Mouse (Mus musculus) skeletal muscle tissue, postnatal 0 days (tissue): Measurements from ENCODE around the gene Irf9. TPM values are rescaled to one million over a fixed set of nuclear protein-coding genes. Genes with fewer than 3 reads are reported as not detected.

Experiments
- polyA plus RNA-seq: library from polyadenylated mRNA; unstranded; fragments of >200 nt; fragmentation: Nextera tagmentation; extraction: Ambion mirVana; gene quantifications from 2 replicates; pipeline ENCODE4 v1.2.1, GENCODE M21; 2015

Irf9 gene
- polyA plus RNA-seq = 11.4 and 12.2 TPM in 2 replicates

GRCm38 (mm10) chr14:55603271-55603632 lies at the start of gene Irf9:
Gene Irf9 (plus strand): TSS chr14:55603571.

DNA sequence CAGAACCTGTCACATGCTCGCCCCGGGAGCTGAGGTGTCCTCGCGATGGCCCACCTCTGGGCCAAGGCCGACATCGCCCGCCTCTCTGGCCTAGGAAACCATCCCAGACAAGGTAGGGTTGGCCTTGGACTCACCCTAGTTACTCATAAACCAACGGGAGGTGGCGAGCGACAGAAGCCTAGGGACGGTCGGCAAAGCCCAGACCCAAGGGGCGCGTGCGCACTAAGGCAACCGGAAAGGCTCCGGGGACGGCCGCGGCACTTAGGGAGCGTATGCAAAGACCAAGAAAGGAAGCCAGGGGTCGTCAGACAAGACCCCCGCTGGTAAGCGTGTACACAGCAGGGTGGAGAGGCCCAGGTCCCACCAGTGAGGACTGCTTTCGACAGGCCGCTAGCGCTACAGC lies 43.6 kb upstream of the Irf9 start, which contains the start of gene Dcaf11:
Gene Dcaf11 (plus strand): TSS at position 208 of the 403 bp plus-strand sequence.

GRCm38 (mm10) chr14:55560202-55561073 lies 42.9 kb upstream of the Irf9 start, which contains the start of gene A730061H03Rik:
Gene A730061H03Rik (minus strand): TSS chr14:55560406.

DNA sequence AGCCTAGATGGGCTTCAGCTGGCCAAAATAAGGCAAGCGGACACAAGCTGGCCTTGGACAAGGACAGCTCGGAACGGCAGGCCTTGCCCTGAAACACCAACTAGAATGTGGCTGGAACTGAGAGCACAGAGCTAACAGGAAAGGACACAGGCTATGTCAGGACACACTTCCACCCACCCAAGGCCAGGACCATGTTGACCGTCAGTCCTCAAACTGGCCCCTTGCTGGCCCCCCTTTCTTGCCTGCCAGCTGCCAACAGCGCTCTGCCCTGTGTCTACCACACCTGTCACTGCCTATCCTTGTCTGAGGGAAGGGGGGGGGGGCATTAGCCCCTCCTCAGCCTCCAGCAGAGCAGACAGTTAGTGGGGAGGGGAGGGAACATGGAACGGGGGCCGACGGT lies 28.1 kb upstream of the Irf9 start, which contains the start of gene Fitm1:
Gene Fitm1 (plus strand): TSS at position 316 of the 400 bp plus-strand sequence.

GRCm38 (mm10) chr14:55577871-55578667 lies 25.3 kb upstream of the Irf9 start, which contains the start of gene Psme1:
Gene Psme1 (plus strand): TSS chr14:55578123.

GRCm38 (mm10) chr14:55584702-55585565 lies 18.4 kb upstream of the Irf9 start, which contains the start of gene Emc9:
Gene Emc9 (minus strand): TSS chr14:55585302.

DNA sequence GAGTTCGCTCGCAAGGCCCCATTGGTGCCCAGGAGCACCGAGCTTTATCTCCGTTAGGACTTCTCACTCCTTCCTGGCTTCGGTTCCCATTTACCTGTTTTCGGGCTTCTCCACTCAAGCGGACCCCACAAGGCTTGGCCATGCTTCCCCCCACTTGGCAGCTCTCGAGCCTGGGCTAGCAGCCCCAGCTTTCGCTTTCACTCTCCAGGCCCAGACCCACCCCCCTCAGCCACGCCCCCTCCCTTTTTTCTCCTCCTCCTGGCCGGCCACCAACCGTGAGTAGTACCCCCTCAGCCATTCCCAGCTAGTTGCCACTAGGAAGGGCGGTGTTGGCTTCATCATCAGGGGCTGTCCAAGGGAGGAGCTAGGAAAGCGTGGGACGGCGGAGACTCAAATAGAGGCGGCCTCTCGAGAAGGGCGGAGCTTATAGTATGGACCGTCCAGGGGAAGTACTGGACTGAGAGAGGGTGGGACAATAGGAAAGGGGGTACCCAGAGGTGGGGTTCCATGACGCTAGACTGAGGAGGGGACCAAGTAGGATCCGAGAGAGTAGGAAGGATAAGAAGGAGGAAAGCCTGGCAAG lies 12.5 kb upstream of the Irf9 start, which contains the start of gene Psme2:
Gene Psme2 (minus strand): TSS at position 366 of the 583 bp plus-strand sequence.

GRCm38 (mm10) chr14:55591331-55591891 lies 12.0 kb upstream of the Irf9 start, which contains the start of gene Rnf31:
Gene Rnf31 (plus strand): TSS chr14:55591708.

GRCm38 (mm10) chr14:55617822-55618221 lies 14.5 kb downstream of the Irf9 start, which contains the start of gene Rec8:
Gene Rec8 (plus strand): TSS chr14:55618037.

DNA sequence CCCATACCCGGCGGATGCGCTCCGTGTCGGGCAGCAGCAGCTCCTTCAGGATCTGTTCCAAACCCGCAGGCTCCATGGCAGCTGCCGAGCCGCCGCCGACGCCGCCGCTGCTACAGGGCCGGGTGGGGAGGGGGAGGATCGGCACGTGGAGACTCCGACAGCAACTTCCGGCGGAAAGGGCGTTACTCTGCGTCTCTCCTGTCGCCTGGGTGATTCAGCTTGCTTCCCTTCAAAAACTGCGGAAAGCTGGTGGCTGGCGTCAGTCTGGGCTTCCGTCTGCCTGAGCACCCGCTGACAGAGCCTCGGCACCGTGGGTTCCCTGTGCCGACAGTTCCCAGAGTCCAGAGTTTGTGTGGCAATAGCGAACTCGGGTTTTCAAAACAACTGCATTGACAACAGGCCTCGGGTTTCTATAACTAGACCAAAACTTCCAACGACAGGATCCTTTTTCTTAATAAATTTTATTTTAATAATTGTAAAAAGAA lies 32.2 kb downstream of the Irf9 start, which contains the start of gene Ipo4:
Gene Ipo4 (minus strand): TSS at position 435 of the 485 bp plus-strand sequence.

GRCm38 (mm10) chr14:55637795-55638194 lies 34.4 kb downstream of the Irf9 start, which contains the start of gene Gm49378:
Gene Gm49378 (minus strand): TSS chr14:55637895.

DNA sequence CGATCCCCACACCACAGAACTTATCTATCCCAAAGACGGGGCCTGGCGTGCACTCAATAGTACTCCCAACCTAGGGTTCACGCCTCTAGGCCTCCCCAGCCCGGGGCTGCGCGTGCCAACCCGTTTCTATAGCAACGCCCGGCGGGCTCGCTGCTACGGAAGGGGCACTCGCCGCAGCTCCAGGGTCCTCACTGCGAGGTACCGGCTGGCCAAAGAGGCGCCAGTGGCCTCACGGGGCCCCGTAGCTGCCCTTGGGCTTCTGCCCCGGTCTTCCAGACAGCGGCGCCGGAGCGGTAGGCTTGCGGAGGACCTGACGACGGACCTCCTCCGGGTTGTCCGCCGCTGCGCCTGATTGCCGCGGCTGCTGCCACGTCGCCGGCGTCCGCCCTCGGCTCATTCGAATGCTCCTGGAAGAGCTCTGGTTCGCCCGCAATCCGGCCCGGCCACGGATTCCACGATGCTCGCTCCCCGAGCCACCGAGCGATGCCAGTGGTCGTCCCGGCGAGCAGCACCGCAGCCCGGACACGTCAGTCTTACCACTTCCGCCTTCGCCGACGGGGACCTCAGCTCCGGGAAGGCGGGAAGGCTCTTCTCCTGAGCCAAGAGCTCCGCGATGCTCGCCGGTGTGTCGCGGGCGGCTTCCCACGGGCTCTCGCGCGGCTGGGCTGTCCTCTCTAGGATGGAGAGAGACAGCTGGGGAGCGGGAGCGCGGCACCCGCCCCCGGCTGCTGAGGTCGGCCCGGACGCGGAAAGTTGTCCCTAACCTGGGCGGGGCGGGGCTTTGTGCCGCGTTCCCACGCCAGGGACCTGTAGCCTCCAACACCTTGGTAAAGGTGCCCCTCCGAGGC lies 39.9 kb downstream of the Irf9 start, which contains the start of gene Tm9sf1:
Gene Tm9sf1 (minus strand): TSS at position 747 of the 848 bp plus-strand sequence.

DNA sequence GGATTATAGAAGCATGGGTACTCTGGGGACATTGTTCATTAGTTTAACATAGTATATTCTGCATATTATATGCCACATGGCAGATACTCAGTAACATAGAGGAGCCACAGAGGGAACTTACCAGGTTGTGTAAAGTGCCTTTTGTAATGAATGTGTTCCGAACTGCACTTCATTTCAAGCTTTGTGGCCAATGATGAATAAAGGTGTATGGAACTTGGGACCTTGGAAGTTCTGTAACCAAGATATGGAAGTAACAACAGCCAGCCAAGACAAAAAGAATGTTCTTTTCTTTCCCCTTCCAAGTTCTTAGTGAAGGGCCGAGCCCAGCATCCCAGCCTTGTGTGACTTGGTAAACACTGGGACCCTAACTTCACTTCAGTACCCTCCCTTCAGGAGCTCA lies 46.5 kb downstream of the Irf9 start, which contains the start of gene Tssk4:
Gene Tssk4 (plus strand): TSS at position 301 of the 400 bp plus-strand sequence.

Other genes with a start within 250 kb of the Irf9 start
- 21.7 and 34.9 TPM in 2 replicates for gene Dhrs4, start 124.8 kb upstream of the Irf9 start, polyA plus RNA-seq
- 0.44 and 0.66 TPM in 2 replicates for gene Carmil3, start 112.9 kb upstream of the Irf9 start, polyA plus RNA-seq
- gene Cpne6, start 93.1 kb upstream of the Irf9 start, polyA plus RNA-seq = not detected in 2 replicates
- gene Nrl, start 78.6 kb upstream of the Irf9 start, polyA plus RNA-seq = not detected in 2 replicates
- gene Pck2, start 63.3 kb upstream of the Irf9 start, polyA plus RNA-seq = 15.8 and 17.4 TPM in 2 replicates
- gene Dcaf11, start 43.6 kb upstream of the Irf9 start, polyA plus RNA-seq = 45.2 and 45.3 TPM in 2 replicates
- 1.2 and 1.5 TPM in 2 replicates for gene A730061H03Rik, start 43.2 kb upstream of the Irf9 start, polyA plus RNA-seq
- gene Fitm1, start 28.0 kb upstream of the Irf9 start, polyA plus RNA-seq = 342 and 394 TPM in 2 replicates
- 88.6 and 106 TPM in 2 replicates for gene Psme1, start 25.4 kb upstream of the Irf9 start, polyA plus RNA-seq
- 63.2 and 67.4 TPM in 2 replicates for gene Emc9, start 18.3 kb upstream of the Irf9 start, polyA plus RNA-seq
- 186 and 262 TPM in 2 replicates for gene Psme2, start 12.5 kb upstream of the Irf9 start, polyA plus RNA-seq
- 10.3 and 13.4 TPM in 2 replicates for gene Rnf31, start 11.9 kb upstream of the Irf9 start, polyA plus RNA-seq
- gene Rec8, start 14.5 kb downstream of the Irf9 start, polyA plus RNA-seq = 1.8 and 1.9 TPM in 2 replicates
- gene Ipo4, start 32.4 kb downstream of the Irf9 start, polyA plus RNA-seq = 52.7 and 61.0 TPM in 2 replicates
- 1.3 and 2.0 TPM in 2 replicates for gene Gm49378, start 34.3 kb downstream of the Irf9 start, polyA plus RNA-seq
- 48.0 and 52.2 TPM in 2 replicates for gene Tm9sf1, start 40.2 kb downstream of the Irf9 start, polyA plus RNA-seq
- gene Tssk4, start 46.6 kb downstream of the Irf9 start, polyA plus RNA-seq = 0.24 and 0.32 TPM in 2 replicates
- 29.8 and 35.3 TPM in 2 replicates for gene Mdp1, start 56.9 kb downstream of the Irf9 start, polyA plus RNA-seq
- 15.1 and 16.5 TPM in 2 replicates for gene Gmpr2, start 68.4 kb downstream of the Irf9 start, polyA plus RNA-seq
- gene Nedd8, start 68.6 kb downstream of the Irf9 start, polyA plus RNA-seq = 356 and 376 TPM in 2 replicates
- 14.2 and 15.0 TPM in 2 replicates for gene Tinf2, start 78.2 kb downstream of the Irf9 start, polyA plus RNA-seq
- 0.35 and 1.9 TPM in 2 replicates for gene Tgm1, start 110.4 kb downstream of the Irf9 start, polyA plus RNA-seq
- 12.8 and 13.3 TPM in 2 replicates for gene Rabggta, start 118.7 kb downstream of the Irf9 start, polyA plus RNA-seq
- 41.5 and 50.2 TPM in 2 replicates for gene Dhrs1, start 142.1 kb downstream of the Irf9 start, polyA plus RNA-seq
- 14.6 and 17.5 TPM in 2 replicates for gene Nop9, start 142.1 kb downstream of the Irf9 start, polyA plus RNA-seq
- gene Cideb, start 154.9 kb downstream of the Irf9 start, polyA plus RNA-seq = 0.11 and 0.12 TPM in 2 replicates
- gene Ltb4r2, start 157.9 kb downstream of the Irf9 start, polyA plus RNA-seq = 0.23 and 0.41 TPM in 2 replicates
- 0.21 and 0.61 TPM in 2 replicates for gene Ltb4r1, start 162.4 kb downstream of the Irf9 start, polyA plus RNA-seq
- 5.0 and 5.7 TPM in 2 replicates for gene Adcy4, start 180.5 kb downstream of the Irf9 start, polyA plus RNA-seq
- gene Ripk3, start 185.3 kb downstream of the Irf9 start, polyA plus RNA-seq = 6.7 and 11.8 TPM in 2 replicates
- gene Nfatc4, start 219.6 kb downstream of the Irf9 start, polyA plus RNA-seq = 10.9 and 11.6 TPM in 2 replicates